Mouse (Mus musculus) bone marrow, adult 2 months (tissue): ENCODE measurements at regions not wholly inside any gene's neighbourhood (a gene's known extent, or its start where the extent isn't known, plus 50 kb on each side); places are given as distances from the start of the nearest gene placed in this dataset.

Experiments
- CTCF ChIP-seq: fragments of 200-500 bp; IDR thresholded peaks from 2 replicates; pipeline ENCODE4 v1.5.1; 2011; ENCODE audit warnings: low read length, control low read depth; ENCODE audit not compliant: control insufficient read depth, insufficient read depth
- POLR2A ChIP-seq: fragments of 200-500 bp; IDR thresholded peaks from 2 replicates; pipeline ENCODE4 v1.6.1; 2011; ENCODE audit warnings: low read depth, mild to moderate bottlenecking, control low read depth, low read length, borderline replicate concordance; ENCODE audit not compliant: control insufficient read depth

DNA sequence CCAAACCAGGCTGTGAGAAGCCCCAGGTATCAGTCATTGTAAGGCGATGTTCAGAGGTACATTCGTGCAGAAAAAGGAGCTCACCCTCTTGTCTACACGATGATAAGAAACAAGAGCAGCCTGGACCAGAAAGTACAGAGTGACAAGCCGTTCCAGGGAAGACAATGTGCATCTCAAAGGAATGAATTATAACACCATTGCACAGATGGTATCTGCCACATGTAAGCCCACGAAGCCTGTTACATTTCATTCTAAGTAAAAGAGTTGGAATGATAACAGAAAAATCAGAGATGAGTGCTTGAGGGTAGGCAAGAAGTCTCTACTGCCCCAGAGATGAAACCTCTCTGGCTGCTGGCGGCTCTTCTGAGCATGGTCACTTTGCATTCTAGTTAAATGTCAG is 159.3 kb upstream of the Rad23b start:
- TF ChIP-seq CTCF (no peak), POLR2A (no peak)
